Mouse (Mus musculus): ENCODE measurements around the gene Tmem204. TPM values are rescaled to one million over a fixed set of nuclear protein-coding genes. Genes with fewer than 3 reads are reported as not detected.
A peak's percentile ranks its signal among the peaks of the same experiment; 100 is the strongest.

The Tmem204 gene
- total RNA-seq, 4 experiments from 2014 or later, result 7.4 to 9.3 (median 8.1) TPM

GRCm38 (mm10) chr17:25086724-25087123 lies 3.3 kb upstream of the Tmem204 start:
- DNase-seq (ENCODE audit: low spot score in 2 of 2), result no peak

DNA sequence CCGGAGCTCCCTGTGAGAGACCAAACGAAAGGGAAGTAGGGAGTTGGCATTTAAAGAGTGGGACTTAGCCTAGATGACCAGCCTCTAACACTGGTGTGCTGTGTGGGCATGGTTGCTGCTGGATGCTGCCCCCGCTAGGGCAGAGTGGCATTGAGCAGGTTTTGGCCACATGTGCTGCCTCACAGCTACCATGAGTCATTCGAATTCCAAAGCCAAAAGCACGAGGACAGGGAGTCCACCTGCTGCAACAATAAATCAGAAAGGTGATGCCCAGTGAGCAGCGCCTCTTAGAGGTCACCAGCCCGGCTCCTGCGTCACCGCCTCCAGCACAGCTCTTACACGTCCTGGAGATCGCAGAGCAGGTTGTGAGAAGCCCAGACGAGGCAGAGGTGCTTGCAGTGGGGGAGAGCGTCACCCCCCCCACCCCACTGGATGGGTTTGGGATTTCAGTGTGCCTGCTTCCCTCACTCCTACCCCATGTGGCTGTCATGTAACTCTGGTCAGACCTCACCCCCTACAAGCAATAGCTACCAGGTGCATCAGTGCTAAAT lies 1.5 kb upstream of the Tmem204 start:
- DNase-seq (ENCODE audit: low spot score in 2 of 2), result no peak

DNA sequence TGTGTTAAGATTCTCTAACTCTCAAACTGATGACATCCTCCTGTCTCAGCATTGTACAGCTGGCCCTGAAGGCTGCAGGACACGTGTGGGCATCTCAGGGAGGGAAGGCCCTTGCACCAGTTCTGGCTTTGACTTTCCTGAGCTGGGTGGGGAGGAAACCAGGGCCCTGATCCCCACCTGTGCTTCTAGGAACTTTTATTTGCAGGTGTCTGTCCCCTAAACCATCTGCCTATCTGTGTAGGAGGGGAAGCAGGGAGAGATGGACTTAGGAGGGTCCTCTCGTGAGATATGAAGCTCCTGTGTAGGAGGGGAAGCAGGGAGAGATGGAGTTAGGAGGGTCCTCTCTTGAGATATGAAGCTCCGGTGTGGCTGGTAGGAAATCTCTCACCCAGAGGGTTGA lies 504 bp downstream of the Tmem204 start:
- no peak for DNase-seq (ENCODE audit: low spot score in 2 of 2)

DNA sequence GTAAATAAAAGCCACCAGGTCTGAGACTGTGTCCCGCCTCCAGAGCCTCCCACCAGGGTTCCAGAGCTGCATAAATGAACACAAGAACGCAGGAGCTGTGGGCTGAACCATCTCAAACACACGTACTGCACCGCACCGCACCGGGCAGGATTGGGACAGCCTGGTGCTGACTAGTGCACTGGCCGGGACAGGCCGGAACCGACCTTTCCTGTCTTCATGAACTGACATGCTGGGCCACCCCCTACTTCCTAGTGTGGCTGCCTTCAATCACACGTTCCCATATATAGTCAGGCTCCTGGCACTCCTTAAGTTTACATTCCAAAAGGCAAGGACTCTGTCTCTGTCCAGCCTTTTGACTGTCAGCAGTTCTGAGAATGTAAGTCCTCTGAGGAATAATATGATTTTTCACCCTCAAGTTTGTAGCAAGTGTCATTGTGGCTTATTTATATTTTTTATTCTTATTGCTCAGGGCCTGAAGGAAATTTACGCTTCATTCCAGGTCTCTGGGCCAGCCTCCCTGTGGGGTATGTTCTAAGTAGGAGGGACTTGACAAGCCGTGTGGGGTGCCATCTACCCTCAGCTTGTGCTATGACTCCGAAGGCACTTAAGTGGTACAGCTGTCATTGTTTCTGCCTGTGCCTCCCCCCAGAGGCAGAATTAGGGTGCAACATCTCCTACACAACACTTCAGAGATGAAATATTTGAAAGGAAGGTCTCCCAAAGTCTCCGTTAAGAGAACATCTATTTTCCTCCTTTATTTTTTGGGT lies 1.1 kb downstream of the Tmem204 start:
- no peak for DNase-seq (ENCODE audit: low spot score in 2 of 2)

DNA sequence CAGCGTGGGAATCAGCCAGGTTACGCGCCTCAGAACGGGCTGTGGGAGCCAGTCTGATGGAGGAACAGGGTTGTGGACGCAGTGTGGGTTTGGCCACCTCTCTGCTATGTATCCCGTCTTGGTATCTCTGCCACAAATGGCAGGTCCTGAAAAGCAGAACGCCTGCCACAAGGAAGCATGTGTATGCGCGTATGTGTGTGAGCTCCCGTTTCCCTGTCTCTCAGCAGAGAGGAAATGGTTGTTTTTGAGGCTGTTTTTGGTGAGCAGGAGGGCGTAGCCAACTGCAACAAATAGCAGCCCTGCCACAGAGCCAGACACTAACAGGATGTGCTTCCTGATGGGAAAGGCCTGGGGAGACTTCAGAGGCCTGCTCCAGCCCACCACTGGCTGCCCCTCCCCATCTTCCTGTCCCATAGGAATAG lies 2.4 kb downstream of the Tmem204 start:
- no peak for DNase-seq (ENCODE audit: low spot score in 2 of 2)

DNA sequence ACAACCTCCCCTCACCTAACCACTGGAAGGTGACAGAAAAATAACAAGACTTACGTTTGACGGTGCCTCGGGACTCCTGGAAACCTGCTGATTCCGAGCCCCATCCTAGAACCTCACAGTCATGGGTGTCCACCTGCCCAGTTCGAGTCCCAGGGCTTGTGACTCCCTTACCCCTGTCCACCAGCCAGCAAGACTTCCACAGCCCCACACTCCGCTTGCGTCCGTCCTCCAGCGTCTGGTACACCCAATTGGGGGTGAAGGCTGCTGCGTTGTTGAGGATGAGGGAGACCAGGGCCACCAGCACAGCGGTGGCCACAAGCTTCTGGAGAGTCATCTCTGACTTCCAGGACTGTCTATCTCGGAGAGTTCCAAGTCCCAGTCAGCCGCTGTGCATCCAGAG lies 3.2 kb downstream of the Tmem204 start:
- no peak for DNase-seq (ENCODE audit: low spot score in 2 of 2)

- DNase-seq (ENCODE audit: low spot score in 2 of 2), result peak; percentile 29 to 35
Observed at GRCm38 (mm10) chr17:25077771-25078372, 5.5 kb downstream of the Tmem204 start.

GRCm38 (mm10) chr17:25076906-25077305 lies 6.5 kb downstream of the Tmem204 start:
- no peak for DNase-seq (ENCODE audit: low spot score in 2 of 2)

DNA sequence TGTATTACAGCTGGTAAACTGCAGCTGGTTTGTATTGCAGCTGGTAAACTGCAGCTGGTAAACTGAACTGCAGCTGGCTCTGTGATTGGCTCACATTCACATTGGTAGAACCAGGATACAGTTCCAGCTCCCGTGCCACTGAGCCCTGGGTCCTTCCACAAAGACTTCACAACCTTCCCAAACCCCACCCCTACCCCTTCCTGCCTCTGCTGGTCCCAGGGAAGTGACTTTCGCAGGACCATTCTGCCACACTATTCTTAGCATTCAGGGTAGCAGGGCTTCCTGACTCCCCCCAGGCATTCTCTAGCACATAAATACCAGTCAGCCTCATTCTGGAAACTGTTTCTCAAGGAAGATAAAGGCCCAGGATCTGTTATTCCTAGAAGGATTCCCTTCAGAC lies 14.7 kb downstream of the Tmem204 start:
- no peak for DNase-seq (ENCODE audit: low spot score in 2 of 2)

DNA sequence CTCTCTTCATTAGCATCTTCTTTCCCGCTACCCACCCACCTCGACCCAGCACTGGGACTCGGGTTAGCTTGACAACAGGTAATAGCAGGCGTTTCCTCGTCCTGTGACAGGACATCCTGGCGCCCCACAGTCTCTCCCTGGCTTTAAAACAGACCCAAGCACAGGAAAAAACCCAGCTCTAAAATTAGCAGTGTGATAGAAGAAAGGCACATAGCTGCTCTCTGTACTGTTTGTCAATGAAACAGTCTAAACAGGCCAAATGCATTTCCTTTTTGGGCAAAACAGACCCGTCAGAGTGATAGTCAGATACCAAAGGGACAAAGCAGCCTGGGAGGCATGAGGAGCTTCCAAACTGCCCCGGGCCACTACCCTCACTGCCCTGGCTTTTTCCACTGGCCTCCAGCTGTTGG lies 15.9 kb downstream of the Tmem204 start:
- no peak for DNase-seq (ENCODE audit: low spot score in 2 of 2)

DNA sequence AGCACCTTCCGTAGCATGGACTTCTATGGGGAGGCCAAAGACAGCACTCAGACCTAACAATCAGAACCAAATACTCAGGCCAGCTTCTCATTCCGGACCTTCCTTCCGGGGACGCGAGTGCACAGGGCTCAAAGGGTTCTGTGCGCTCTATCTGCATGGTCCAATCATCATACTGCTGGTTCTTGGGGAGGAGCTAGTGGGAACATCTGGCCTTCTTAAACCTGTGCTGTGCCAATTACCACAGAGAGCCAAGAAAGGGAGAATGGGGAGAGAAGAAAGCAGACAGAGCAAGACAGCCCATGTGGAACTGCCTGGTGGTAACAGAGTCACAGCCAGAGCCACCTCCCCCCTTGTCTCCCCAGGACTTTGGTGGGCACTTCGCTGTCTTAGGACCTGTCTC lies 16.8 kb downstream of the Tmem204 start:
- DNase-seq (ENCODE audit: low spot score in 2 of 2), result no peak

- no peak for DNase-seq (ENCODE audit: low spot score in 2 of 2)
Observed at GRCm38 (mm10) chr17:25065189-25065588, 18.2 kb downstream of the Tmem204 start.

GRCm38 (mm10) chr17:25064351-25064750 lies 19.0 kb downstream of the Tmem204 start:
- DNase-seq (ENCODE audit: low spot score in 2 of 2), result no peak

DNA sequence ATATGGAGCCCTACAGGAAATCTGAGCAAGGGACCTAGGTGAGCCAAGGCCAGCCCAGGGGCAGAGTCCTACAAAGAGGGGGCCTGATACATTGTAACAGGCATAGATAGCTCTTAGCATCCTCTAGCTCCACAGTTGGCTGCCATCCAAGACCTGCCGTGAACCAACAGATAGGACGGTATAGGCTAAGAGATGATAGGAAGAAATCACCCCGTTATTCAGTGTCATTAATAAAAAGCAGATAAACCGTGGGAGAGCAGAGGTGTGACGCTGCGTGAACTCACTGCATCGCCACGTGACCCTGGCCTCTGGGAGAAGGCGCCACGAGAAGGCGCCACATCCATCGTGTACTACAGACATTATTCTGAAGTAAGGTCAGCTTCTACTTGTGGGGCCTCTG lies 19.5 kb downstream of the Tmem204 start:
- no peak for DNase-seq (ENCODE audit: low spot score in 2 of 2)

DNA sequence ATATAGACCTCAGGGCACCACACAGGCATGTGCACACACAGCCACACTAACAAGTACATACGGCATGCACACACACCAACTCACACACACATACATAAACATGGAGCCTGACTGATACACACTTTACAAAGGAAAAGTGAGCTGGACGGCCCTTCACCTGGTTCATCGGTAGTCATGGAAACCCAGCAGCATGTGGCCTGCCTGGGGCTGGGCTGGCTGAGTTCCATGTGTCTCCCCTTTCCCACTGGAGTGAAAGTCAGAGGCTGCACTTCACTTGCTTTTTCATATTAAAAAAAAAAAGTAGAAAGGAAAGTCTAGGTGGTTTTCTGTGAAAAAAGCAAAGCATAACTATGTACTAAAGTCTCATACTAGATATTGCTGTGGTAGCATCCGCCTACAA lies 20.1 kb downstream of the Tmem204 start:
- DNase-seq (ENCODE audit: low spot score in 2 of 2), result no peak

DNA sequence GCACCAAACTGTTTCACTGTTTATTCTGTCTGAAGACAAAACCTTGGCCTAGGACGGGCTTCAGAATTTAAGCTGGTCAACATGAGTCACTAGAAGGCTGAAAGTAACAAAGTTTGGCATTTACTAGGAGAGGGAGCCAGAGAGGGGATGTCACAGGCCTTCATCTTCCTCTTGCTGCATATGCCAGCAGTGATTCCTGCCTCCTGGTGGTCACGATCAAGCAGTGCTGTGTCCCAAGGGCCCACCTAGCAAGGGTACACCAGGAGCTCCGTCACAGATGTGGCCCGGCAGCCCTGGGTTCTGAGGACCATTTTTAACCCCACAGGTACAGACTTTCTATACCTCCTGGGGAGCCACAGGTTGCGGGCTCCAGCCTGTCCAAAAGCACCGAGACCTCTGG lies 26.4 kb downstream of the Tmem204 start:
- no peak for DNase-seq (ENCODE audit: low spot score in 2 of 2)

- DNase-seq (ENCODE audit: low spot score in 2 of 2), result no peak
Observed at GRCm38 (mm10) chr17:25053274-25053673, 30.1 kb downstream of the Tmem204 start.

DNA sequence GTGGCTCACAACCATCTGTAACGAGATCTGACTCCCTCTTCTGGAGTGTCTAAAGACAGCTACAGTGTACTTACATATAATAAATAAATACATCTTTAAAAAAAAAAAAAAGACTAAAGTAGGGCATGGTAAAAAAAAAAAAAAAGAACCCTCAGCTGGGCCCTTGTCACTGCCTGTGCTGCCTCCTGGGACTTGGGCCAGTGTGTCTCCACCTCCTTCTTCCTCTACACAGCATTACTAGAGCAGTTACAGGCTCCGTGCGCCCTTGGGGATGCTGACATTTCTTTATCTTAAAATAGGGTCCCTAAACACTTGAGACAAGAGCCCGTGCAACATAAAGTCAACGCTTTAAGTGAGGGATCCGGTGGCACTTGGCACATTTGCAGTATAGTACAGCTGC lies 36.2 kb downstream of the Tmem204 start:
- DNase-seq (ENCODE audit: low spot score in 2 of 2), result no peak

DNA sequence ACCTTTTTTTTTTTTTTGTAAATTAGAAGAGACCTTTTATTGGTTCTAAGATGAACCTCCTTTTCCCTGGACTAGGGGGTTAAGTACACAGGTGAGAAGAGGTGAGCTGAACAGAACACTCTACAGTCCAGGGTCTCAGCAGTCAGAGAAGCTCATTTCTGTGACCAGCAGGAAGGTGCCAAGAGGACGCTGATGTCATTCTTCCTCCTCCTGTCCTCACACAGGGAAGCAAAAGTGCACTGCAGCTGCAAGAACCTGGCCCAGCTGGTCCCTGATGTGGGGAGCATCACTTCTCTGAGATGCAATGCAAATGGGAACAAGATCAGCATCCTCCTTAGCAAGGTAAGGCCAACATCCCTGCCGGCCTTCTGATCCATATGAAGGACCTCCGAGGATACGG lies 38.1 kb downstream of the Tmem204 start:
- DNase-seq (ENCODE audit: low spot score in 2 of 2), result no peak

DNA sequence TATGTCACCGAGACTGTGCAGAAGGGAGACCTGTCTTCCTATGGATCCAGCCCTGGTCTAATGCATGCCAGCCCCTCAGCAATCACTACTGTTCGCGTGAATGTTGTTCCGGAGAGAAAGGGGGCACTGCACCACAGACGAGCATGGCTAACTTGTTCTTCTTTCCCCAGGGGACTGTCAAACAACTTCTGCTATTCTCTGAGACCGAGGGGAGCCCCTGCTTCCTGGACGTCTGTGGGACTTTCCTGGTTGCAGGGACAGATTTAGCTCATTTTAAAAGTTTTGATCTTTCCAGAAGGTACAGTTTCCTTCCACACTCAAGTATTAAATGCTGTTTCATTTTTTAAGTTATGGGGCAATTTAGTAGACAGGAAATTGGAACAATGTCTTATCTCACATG lies 38.5 kb downstream of the Tmem204 start:
- no peak for DNase-seq (ENCODE audit: low spot score in 2 of 2)

DNA sequence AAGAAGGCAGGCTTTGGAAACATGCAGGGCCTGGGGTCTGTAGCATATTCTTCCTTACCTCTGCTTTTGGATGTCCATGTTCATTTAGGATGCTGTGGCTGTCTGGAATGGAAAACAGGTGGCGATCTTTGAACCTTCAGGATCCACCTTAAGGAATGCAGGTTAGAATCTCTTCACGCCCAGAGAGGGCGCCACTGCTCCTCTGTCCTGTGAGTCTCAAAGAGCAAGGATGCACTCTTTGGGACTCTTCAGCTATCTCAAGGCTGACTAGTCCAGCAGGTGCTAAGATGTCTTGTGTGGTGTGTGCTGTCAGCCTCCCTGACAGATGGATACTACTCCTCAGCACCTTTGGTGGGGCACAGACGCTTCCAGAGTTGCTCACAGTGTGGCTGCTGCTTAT lies 47.2 kb downstream of the Tmem204 start:
- no peak for DNase-seq (ENCODE audit: low spot score in 2 of 2)

GRCm38 (mm10) chr17:25016292-25017132 lies 66.9 kb downstream of the Tmem204 start:
- DNase-seq (ENCODE audit: low spot score in 2 of 2), result peak in 1 of 2 experiments; percentile 72
